26 mouse cellular contexts compared by ENCODE assay signal in the genomic region with DNA sequence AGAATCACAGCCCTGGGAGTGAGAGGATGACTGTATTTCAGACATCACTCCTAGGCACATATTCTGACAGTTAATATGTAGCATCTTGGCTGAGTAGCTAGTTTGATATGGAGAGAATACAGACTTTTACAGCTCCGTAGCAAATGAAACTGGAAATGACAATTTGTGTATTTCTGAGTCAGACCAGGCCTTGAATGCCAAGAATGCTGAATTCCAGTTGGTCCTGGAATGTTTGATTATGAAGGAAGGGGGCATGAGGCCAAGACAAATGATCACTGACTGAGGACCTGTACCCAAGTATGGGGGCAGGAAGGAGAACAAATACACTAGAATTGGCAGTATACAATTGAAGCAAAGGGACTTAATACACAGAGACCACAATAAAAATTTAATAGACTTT. TPM values are rescaled to one million over a fixed set of nuclear protein-coding genes. Genes with fewer than 3 reads are reported as not detected.
DNase-seq lines count a peak whose midpoint lies in the region; ATAC-seq and TF ChIP-seq lines count a peak whose summit lies in the region.
"Had no signal": no experiment of that assay in that cellular context is flagged by ENCODE, and none has a peak within 500 bp of the region (broad histone marks: within the 10 kb centered on the region; RNA-seq: fewer than 3 reads in every experiment).

No protein-coding gene starts in this region.

- no peak for TF ChIP-seq CTCF in kidney, adult 2 months (conservative IDR thresholded peaks at IDR 0.05; ENCODE audit: insufficient read depth, insufficient read length, low read depth, low read length)

- H3K27me3 ChIP-seq in kidney, adult 2 months (replicated peaks; ENCODE audit: control insufficient read depth, insufficient read depth, low read length): no peaks in the 10 kb centered on the region
- H3K27me3 ChIP-seq in lung, embryonic 16.5 days (ENCODE audit: control insufficient read depth, insufficient read depth, low read depth, low read length): no peaks in the 10 kb centered on the region
- H3K27me3 ChIP-seq: embryonic facial prominence, embryonic 12.5 days; forebrain, embryonic 12.5 days; limb, embryonic 13.5 days; liver, embryonic 13.5 days; neural tube, embryonic 15.5 days had no signal

- WGBS in kidney, adult 2 months: 39% methylated on average over 1 of the region's 1 CpGs
- 15% methylated on average over 1 of the region's 1 CpGs for WGBS in lung, embryonic 16.5 days

- H3K4me2 ChIP-seq in lung, embryonic 16.5 days (ENCODE audit: low read depth, low read length): no peak overlapping the region
- H3K4me2 ChIP-seq: embryonic facial prominence, embryonic 12.5 days; forebrain, embryonic 12.5 days; limb, embryonic 13.5 days; liver, embryonic 13.5 days; midbrain, embryonic 11.5 days; neural tube, embryonic 15.5 days had no signal

- no peaks in the 10 kb centered on the region for H3K4me1 ChIP-seq in kidney, adult 2 months (ENCODE audit: control insufficient read depth, insufficient read depth, low read length)
- H3K4me1 ChIP-seq in lung, embryonic 16.5 days (replicated peaks; ENCODE audit: control insufficient read depth, insufficient read depth, low read length): peaks cover 7% of the 10 kb centered on the region
- H3K4me1 ChIP-seq: embryonic facial prominence, embryonic 12.5 days; forebrain, embryonic 12.5 days; liver, embryonic 13.5 days; neural tube, embryonic 15.5 days had no signal

- no peak for TF ChIP-seq POLR2A in kidney, adult 2 months (IDR thresholded peaks at IDR 0.05; ENCODE audit: low read depth, low read length)

- peak; percentile 28; the same call in 1 of the 2 replicates for ATAC-seq in lung, embryonic 16.5 days (ENCODE audit: low read depth)
- ATAC-seq: CD4-positive, CD25-positive, alpha-beta regulatory T cell, adult 4 months; hindbrain, postnatal 0 days; intestine, embryonic 16.5 days; Patski had no signal

- DNase-seq in adrenal gland, adult 2 months: peak; percentile 61
- DNase-seq in adrenal gland, postnatal 4 days (ENCODE audit: low spot score in 2 of 2): no peak
- DNase-seq in kidney, adult 2 months: peak; percentile 33
- DNase-seq in kidney, postnatal 4 days: no peak
- DNase-seq in lung, adult 18-20 months: no peak
- DNase-seq in lung, postnatal 14 days: peak; percentile 22
- DNase-seq in left cerebral cortex, postnatal 36 days (ENCODE audit: low spot score in 2 of 2): no peak
- DNase-seq: cerebellum, adult 2 months; cerebellum, postnatal 25 days; gastrocnemius, postnatal 36 days; layer of hippocampus, postnatal 36 days; liver, embryonic 13.5 days; thymus, adult 18-20 months; thymus, postnatal 36 days had no signal

- no peaks in the 10 kb centered on the region for H3K9me3 ChIP-seq in lung, embryonic 16.5 days (ENCODE audit: control insufficient read depth, low read length)
- H3K9me3 ChIP-seq: embryonic facial prominence, embryonic 12.5 days; forebrain, embryonic 12.5 days; limb, embryonic 13.5 days; liver, embryonic 13.5 days; neural tube, embryonic 15.5 days had no signal

- no peaks in the 10 kb centered on the region for H3K36me3 ChIP-seq in kidney, adult 2 months (ENCODE audit: control insufficient read depth, insufficient read depth, low read length)
- no peaks in the 10 kb centered on the region for H3K36me3 ChIP-seq in lung, embryonic 16.5 days (ENCODE audit: control insufficient read depth, insufficient read depth, low read length)
- H3K36me3 ChIP-seq: embryonic facial prominence, embryonic 12.5 days; forebrain, embryonic 12.5 days; limb, embryonic 13.5 days; liver, embryonic 13.5 days; neural tube, embryonic 15.5 days had no signal

- H3K9ac ChIP-seq in lung, embryonic 16.5 days (ENCODE audit: low read length): no peak overlapping the region
- H3K9ac ChIP-seq: embryonic facial prominence, embryonic 12.5 days; forebrain, embryonic 12.5 days; limb, embryonic 13.5 days; liver, embryonic 13.5 days; neural tube, embryonic 15.5 days had no signal

- intact Hi-C loops in left cerebral cortex, postnatal 36 days (cut with DNase I): no loop called here

- no peak overlapping the region for H3K4me3 ChIP-seq in kidney, adult 2 months (ENCODE audit: insufficient read depth, low read depth, low read length)
- H3K4me3 ChIP-seq in lung, embryonic 16.5 days (ENCODE audit: low read length): no peak overlapping the region
- H3K4me3 ChIP-seq: embryonic facial prominence, embryonic 12.5 days; erythroblast, embryonic 14.5 days; forebrain, embryonic 12.5 days; limb, embryonic 13.5 days; liver, embryonic 13.5 days; neural tube, embryonic 15.5 days had no signal

- no peak overlapping the region for H3K27ac ChIP-seq in kidney, adult 2 months (ENCODE audit: insufficient read depth, low read depth, low read length)
- H3K27ac ChIP-seq in lung, embryonic 16.5 days (ENCODE audit: low read length): no peak overlapping the region
- H3K27ac ChIP-seq: embryonic facial prominence, embryonic 12.5 days; forebrain, embryonic 12.5 days; hindbrain, postnatal 0 days; kidney, postnatal 0 days; limb, embryonic 13.5 days; liver, embryonic 13.5 days; neural tube, embryonic 15.5 days had no signal

RNA-seq across cellular contexts. Expression of gene Plcb1, which starts 14.4 kb away (rescaled TPM):
- 10 to 100 TPM; 69.9 to 80.4 TPM for total RNA-seq in adrenal gland, adult 2 months (2021)
- polyA plus RNA-seq in adrenal gland, adult 2 months (2012; rRNA removed): 24.7 and 39.3 TPM in 2 replicates
- total RNA-seq in adrenal gland, postnatal 4 days (2021): 10 to 100 TPM; 59.9 to 62.6 TPM
- 4.4 and 5.0 TPM in 2 replicates for polyA plus RNA-seq in kidney, adult 2 months (2012; rRNA removed)
- 10.7 and 11.8 TPM in 2 replicates for polyA plus RNA-seq in lung, embryonic 16.5 days (2015; fragmentation: Nextera tagmentation; extraction: Ambion mirVana)
- 100 to 1,000 TPM; 186 to 196 TPM for total RNA-seq in left cerebral cortex, postnatal 36 days (2021)
- polyA plus RNA-seq: CD4-positive, CD25-positive, alpha-beta regulatory T cell, adult 4 months; erythroblast, embryonic 14.5 days had no signal

Comparison
In these comparisons a context has a peak if more than half of its experiments do, and no peak if none do; other contexts are left out.
1. DNase-seq: peak in adrenal gland, adult 2 months (single experiment), kidney, adult 2 months (single experiment) and lung, postnatal 14 days (single experiment); none in adrenal gland, postnatal 4 days (0 of 2), kidney, postnatal 4 days (0 of 2), lung, adult 18-20 months (0 of 2) and left cerebral cortex, postnatal 36 days (0 of 2).